Mouse (Mus musculus) MN1 (cell line): ENCODE results near the gene Rfx5.
"Not testable (repeated sequence)": the region's sequence is repeated elsewhere in the genome, so short reads cannot be mapped to it uniquely, and the experiment has no call there.

Source experiments
- DNase-seq: peaks from one replicate; pipeline ENCODE4 v3.0.0-alpha.2; 2016; ENCODE audit warnings: low spot score

The Rfx5 gene

GRCm38 (mm10) chr3:94953764-94954616, at the start of gene Rfx5:
Gene Rfx5, plus strand, starts transcription at chr3:94954075.
- peak; percentile 99 for DNase-seq

GRCm38 (mm10) chr3:94904759-94905158, 49.1 kb upstream of the Rfx5 start:
- not testable (repeated sequence) for DNase-seq

GRCm38 (mm10) chr3:94906482-94906881, 47.4 kb upstream of the Rfx5 start:
- DNase-seq = no peak

- no peak for DNase-seq
Measured at GRCm38 (mm10) chr3:94911050-94911693, 42.7 kb upstream of the Rfx5 start.

- DNase-seq = no peak
Measured at GRCm38 (mm10) chr3:94913801-94914200, 40.1 kb upstream of the Rfx5 start.

GRCm38 (mm10) chr3:94915903-94916741, 37.8 kb upstream of the Rfx5 start:
- DNase-seq = no peak

- DNase-seq = no peak
Measured at GRCm38 (mm10) chr3:94917816-94918361, 36.0 kb upstream of the Rfx5 start.

- no peak for DNase-seq
Measured at GRCm38 (mm10) chr3:94918845-94919244, 35.0 kb upstream of the Rfx5 start.

GRCm38 (mm10) chr3:94921104-94921503, 32.8 kb upstream of the Rfx5 start:
- no peak for DNase-seq

- no peak for DNase-seq
Measured at GRCm38 (mm10) chr3:94922333-94922732, 31.5 kb upstream of the Rfx5 start.

GRCm38 (mm10) chr3:94924688-94925087, 29.2 kb upstream of the Rfx5 start:
- DNase-seq = no peak

- not testable (repeated sequence) for DNase-seq
Measured at GRCm38 (mm10) chr3:94926301-94926736, 27.6 kb upstream of the Rfx5 start.

GRCm38 (mm10) chr3:94928979-94929378, 24.9 kb upstream of the Rfx5 start:
- not testable (repeated sequence) for DNase-seq

GRCm38 (mm10) chr3:94930386-94931266, 23.2 kb upstream of the Rfx5 start:
- DNase-seq = not testable (repeated sequence)

- DNase-seq = not testable (repeated sequence)
Measured at GRCm38 (mm10) chr3:94931427-94932082, 22.3 kb upstream of the Rfx5 start.

- DNase-seq = not testable (repeated sequence)
Measured at GRCm38 (mm10) chr3:94932279-94932678, 21.6 kb upstream of the Rfx5 start.

GRCm38 (mm10) chr3:94932809-94933564, 20.9 kb upstream of the Rfx5 start, which contains the start of gene Selenbp1:
Gene Selenbp1, plus strand, starts transcription at chr3:94933056.
- peak; percentile 74 for DNase-seq

- not testable (repeated sequence) for DNase-seq
Measured at GRCm38 (mm10) chr3:94933604-94934003, 20.3 kb upstream of the Rfx5 start.

GRCm38 (mm10) chr3:94934564-94934963, 19.3 kb upstream of the Rfx5 start:
- DNase-seq = not testable (repeated sequence)
